Mouse (Mus musculus) heart, embryonic 11.5 days (tissue): ENCODE measurements around the gene Lsg1. TPM values are rescaled to one million over a fixed set of nuclear protein-coding genes. Genes with fewer than 3 reads are reported as not detected.

Experiments used
- ATAC-seq: fragments of 200-750 bp; cut with Nextera tagmentation; replicated peaks from 2 replicates; pipeline ENCODE4 v1.8.0; 2017; ENCODE audit warnings: moderate library complexity; ENCODE audit not compliant: insufficient number of reproducible peaks, low FRiP score, low TSS enrichment
- H3K27ac ChIP-seq: fragments of 300-500 bp; sonication (generic); 2 replicates; pipeline ENCODE4 v1.5.1; 2014; ENCODE audit warnings: mild to moderate bottlenecking, low read depth, low read length
- H3K27me3 ChIP-seq: fragments of 300-500 bp; sonication (generic); 2 replicates; pipeline ENCODE4 v1.6.1; 2014; ENCODE audit warnings: mild to moderate bottlenecking, low read length, mixed read lengths; ENCODE audit not compliant: control insufficient read depth, insufficient read depth
- H3K36me3 ChIP-seq: fragments of 300-500 bp; sonication (generic); 2 replicates; pipeline ENCODE4 v1.6.1; 2014; ENCODE audit warnings: mild to moderate bottlenecking, low read length, moderate library complexity, mixed read lengths; ENCODE audit not compliant: control insufficient read depth, insufficient read depth
- H3K4me1 ChIP-seq: fragments of 300-500 bp; sonication (generic); 2 replicates; pipeline ENCODE4 v1.6.1; 2014; ENCODE audit warnings: low read length; ENCODE audit not compliant: control insufficient read depth, insufficient read depth
- H3K4me2 ChIP-seq: fragments of 300-500 bp; sonication (generic); 2 replicates; pipeline ENCODE4 v1.6.1; 2014; ENCODE audit warnings: mild to moderate bottlenecking, moderate library complexity
- H3K4me3 ChIP-seq: fragments of 300-500 bp; sonication (generic); 2 replicates; pipeline ENCODE4 v1.5.1; 2014; ENCODE audit warnings: low read depth, low read length
- H3K9ac ChIP-seq: fragments of 300-500 bp; sonication (generic); 2 replicates; pipeline ENCODE4 v1.6.1; 2014; ENCODE audit warnings: mild to moderate bottlenecking, low read depth, low read length, moderate library complexity
- H3K9me3 ChIP-seq: fragments of 300-500 bp; sonication (generic); replicated peaks from 2 replicates; pipeline ENCODE4 v1.6.1; 2016; ENCODE audit warnings: low read length; ENCODE audit not compliant: control insufficient read depth
- WGBS: fragments of 180-500 bp; shearing (Covaris S2); extraction: QIAGEN DNeasy Blood & Tissue Kit; methylation state at CpG from one replicate; pipeline ENCODE4 v1.1.7; 2014; ENCODE audit not compliant: insufficient replicate concordance; 5-methylcytosine and 5-hydroxymethylcytosine counted together
- polyA plus RNA-seq: library from polyadenylated mRNA; unstranded; fragments of >200 nt; fragmentation: Nextera tagmentation; extraction: Ambion mirVana; gene quantifications from 2 replicates; pipeline ENCODE4 v1.2.1, GENCODE M21; 2014

Lsg1 gene
- polyA plus RNA-seq, 1 experiment from 2014 or later, result 47.8 TPM

- Histone ChIP-seq H3K9me3 (no peaks in the 10 kb centered on the region), H3K27ac (no peak overlapping the region), H3K36me3 (no peaks in the 10 kb centered on the region), H3K9ac (no peak overlapping the region), H3K27me3 (no peaks in the 10 kb centered on the region), H3K4me2 (peak overlapping the region; percentile 82), H3K4me3 (peak overlapping the region; percentile 15; the same call in 1 of the 2 replicates), H3K4me1 (peaks cover 41% of the 10 kb centered on the region)
- WGBS, result 32% methylated on average over 18 of the region's 18 CpGs
- ATAC-seq, result no peak
Measured at GRCm38 (mm10) chr16:30602684-30603530, 15.5 kb upstream of the Lsg1 start.

GRCm38 (mm10) chr16:30601946-30602345 is 14.6 kb upstream of the Lsg1 start:
- H3K27ac ChIP-seq, result peak overlapping the region; percentile 73
- H3K4me1 ChIP-seq, result peaks cover 45% of the 10 kb centered on the region
- peak overlapping the region; percentile 65 for H3K9ac ChIP-seq
- H3K27me3 ChIP-seq, result no peaks in the 10 kb centered on the region
- peak overlapping the region; percentile 78 for H3K4me3 ChIP-seq
- no peak for ATAC-seq
- H3K9me3 ChIP-seq, result no peaks in the 10 kb centered on the region
- WGBS, result 21% methylated on average over 7 of the region's 7 CpGs
- no peaks in the 10 kb centered on the region for H3K36me3 ChIP-seq
- peak overlapping the region; percentile 82 for H3K4me2 ChIP-seq

GRCm38 (mm10) chr16:30601046-30601832 is 13.8 kb upstream of the Lsg1 start:
- no peaks in the 10 kb centered on the region for H3K36me3 ChIP-seq
- H3K4me2 ChIP-seq, result peak overlapping the region; percentile 82
- H3K27me3 ChIP-seq, result no peaks in the 10 kb centered on the region
- 6% methylated on average over 42 of the region's 42 CpGs for WGBS
- 0 out of 2 replicates have a peak, but pooled peaks have one; percentile 6 for ATAC-seq
- peaks cover 47% of the 10 kb centered on the region for H3K4me1 ChIP-seq
- peak overlapping the region; percentile 83 for H3K9ac ChIP-seq
- H3K9me3 ChIP-seq, result no peaks in the 10 kb centered on the region
- H3K27ac ChIP-seq, result peak overlapping the region; percentile 73
- H3K4me3 ChIP-seq, result peak overlapping the region; percentile 78

GRCm38 (mm10) chr16:30600431-30601045 is 13.1 kb upstream of the Lsg1 start:
- Histone ChIP-seq H3K4me2 (peak overlapping the region; percentile 82), H3K4me3 (peak overlapping the region; percentile 78), H3K27me3 (no peaks in the 10 kb centered on the region), H3K27ac (peak overlapping the region; percentile 65; the same call in 1 of the 2 replicates), H3K9ac (peak overlapping the region; percentile 83), H3K4me1 (peaks cover 47% of the 10 kb centered on the region), H3K9me3 (no peaks in the 10 kb centered on the region), H3K36me3 (no peaks in the 10 kb centered on the region)
- ATAC-seq, result 0 out of 2 replicates have a peak, but pooled peaks have one; percentile 14
- WGBS, result under 1% methylated on average over 53 of the region's 53 CpGs

- H3K9me3 ChIP-seq, result no peaks in the 10 kb centered on the region
- peak within 1 kb of the TSS; percentile 78 for H3K4me3 ChIP-seq
- H3K4me2 ChIP-seq, result peak within 1 kb of the TSS; percentile 82
- peak within 1 kb of the TSS; percentile 65 for H3K27ac ChIP-seq
- peaks cover 39% of the 10 kb centered on the region for H3K4me1 ChIP-seq
- peak within 1 kb of the TSS; percentile 83 for H3K9ac ChIP-seq
- WGBS, result under 1% methylated on average over 63 of the region's 63 CpGs
- H3K36me3 ChIP-seq, result no peaks in the 10 kb centered on the region
- ATAC-seq, result peak; percentile 74
- H3K27me3 ChIP-seq, result 0 out of 2 replicates have a peak, but pooled peaks cover 3% of the 10 kb centered on the region
Measured at GRCm38 (mm10) chr16:30599491-30600268, 12.3 kb upstream of the Lsg1 start, which contains the start of gene Fam43a. TSS of gene Fam43a (plus strand) at chr16:30599723.

GRCm38 (mm10) chr16:30596959-30597681 is 9.7 kb upstream of the Lsg1 start:
- Histone ChIP-seq H3K27ac (no peak overlapping the region), H3K27me3 (0 out of 2 replicates have a peak, but pooled peaks cover 3% of the 10 kb centered on the region), H3K4me3 (peak overlapping the region; percentile 21), H3K4me2 (peak overlapping the region; percentile 64), H3K36me3 (no peaks in the 10 kb centered on the region), H3K4me1 (peaks cover 21% of the 10 kb centered on the region), H3K9me3 (no peaks in the 10 kb centered on the region), H3K9ac (peak overlapping the region; percentile 59)
- ATAC-seq, result no peak
- WGBS, result 11% methylated on average over 16 of the region's 16 CpGs

GRCm38 (mm10) chr16:30595835-30596557 is 8.6 kb upstream of the Lsg1 start:
- H3K4me3 ChIP-seq, result no peak overlapping the region
- H3K9me3 ChIP-seq, result no peaks in the 10 kb centered on the region
- no peak overlapping the region for H3K9ac ChIP-seq
- H3K36me3 ChIP-seq, result no peaks in the 10 kb centered on the region
- H3K4me1 ChIP-seq, result peaks cover 10% of the 10 kb centered on the region; the same call in 1 of the 2 replicates
- 0 out of 2 replicates have a peak, but pooled peaks cover 3% of the 10 kb centered on the region for H3K27me3 ChIP-seq
- WGBS, result 63% methylated on average over 14 of the region's 14 CpGs
- H3K4me2 ChIP-seq, result no peak overlapping the region
- no peak for ATAC-seq
- H3K27ac ChIP-seq, result no peak overlapping the region
